Mouse (Mus musculus) layer of hippocampus, adult 2 months (tissue): ENCODE measurements around the gene Iqschfp. TPM values are rescaled to one million over a fixed set of nuclear protein-coding genes. Genes with fewer than 3 reads are reported as not detected.
"Not testable (repeated sequence)": the region's sequence is repeated elsewhere in the genome, so short reads cannot be mapped to it uniquely, and the experiment has no call there.

Experiments
- DNase-seq, 2 experiments: peaks; one replicate each; pipeline ENCODE4 v3.0.0; 2022; ENCODE audit warnings: low spot score in 2 of 2
- H3K27ac ChIP-seq: fragments of 200-600 bp; 2 replicates; pipeline ENCODE4 v1.8.1; 2022
- H3K4me3 ChIP-seq: fragments of 200-600 bp; 2 replicates; pipeline ENCODE4 v1.8.1; 2022; ENCODE audit warnings: mild to moderate bottlenecking
- CTCF ChIP-seq: fragments of 200-600 bp; conservative IDR thresholded peaks from 2 replicates; pipeline ENCODE4 v1.8.1; 2022; ENCODE audit warnings: antibody characterized with exemption, mild to moderate bottlenecking, moderate library complexity
- total RNA-seq, 2 experiments: library from RNA; stranded (reverse); gene quantifications; 2 replicates each; pipeline ENCODE4 v1.2.3; 2021

Iqschfp gene
- total RNA-seq, 2 experiments from 2014 or later = 13.6 to 15.5 TPM

- peak; percentile 96 for TF ChIP-seq CTCF
- peak; percentile 60 to 84 for DNase-seq
- Histone ChIP-seq H3K4me3 (peak overlapping the region; percentile 53), H3K27ac (peak overlapping the region; percentile 3; the same call in 1 of the 2 replicates)
These were observed 164.6 kb downstream of the Iqschfp start for GRCm38 (mm10) chr3:68056373-68057275.

GRCm38 (mm10) chr3:68059162-68059800 is 167.2 kb downstream of the Iqschfp start:
- DNase-seq = peak in 1 of 2 experiments; percentile 46
- TF ChIP-seq CTCF = peak; percentile 95
- Histone ChIP-seq H3K4me3 (no peak overlapping the region), H3K27ac (no peak overlapping the region)

DNA sequence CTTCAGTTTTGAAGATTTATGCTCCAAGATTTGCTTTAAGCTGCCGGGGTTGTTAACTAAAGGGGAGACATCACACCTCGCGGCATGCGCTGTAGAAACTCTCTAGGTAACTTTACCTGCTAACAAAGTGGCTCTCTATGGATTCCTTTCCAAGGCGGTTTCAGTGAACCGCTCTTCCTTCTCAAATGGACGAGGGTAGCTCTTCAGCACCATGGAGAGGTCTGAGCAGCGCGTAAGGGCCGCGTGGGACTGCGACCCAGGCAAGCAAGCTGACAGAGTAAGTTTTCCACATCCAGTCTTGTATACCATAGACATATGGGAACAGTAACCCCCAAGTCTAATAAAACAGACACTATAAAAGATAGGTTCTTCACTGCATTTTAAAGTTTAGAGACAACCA is 172.7 kb downstream of the Iqschfp start, which contains the start of gene Schip1:
Gene Schip1 (plus strand): TSS at position 72 of the 400 bp plus-strand sequence.
- Histone ChIP-seq H3K4me3 (peak within 1 kb of the TSS; percentile 1; the same call in 1 of the 2 replicates), H3K27ac (peak within 1 kb of the TSS; percentile 25)
- no peak for TF ChIP-seq CTCF
- DNase-seq = no peak

GRCm38 (mm10) chr3:68071395-68072386 is 179.7 kb downstream of the Iqschfp start:
- H3K27ac ChIP-seq = peak overlapping the region; percentile 77
- peak; percentile 43 to 53 for DNase-seq
- TF ChIP-seq CTCF = peak; percentile 51
- no peak overlapping the region for H3K4me3 ChIP-seq

GRCm38 (mm10) chr3:68077406-68077805 is 185.4 kb downstream of the Iqschfp start:
- no peak overlapping the region for H3K4me3 ChIP-seq
- no peak for TF ChIP-seq CTCF
- no peak overlapping the region for H3K27ac ChIP-seq
- DNase-seq = no peak

GRCm38 (mm10) chr3:68085024-68085423 is 193.0 kb downstream of the Iqschfp start:
- Histone ChIP-seq H3K27ac (no peak overlapping the region), H3K4me3 (no peak overlapping the region)
- peak in 1 of 2 experiments; percentile 34 for DNase-seq
- TF ChIP-seq CTCF = no peak

- Histone ChIP-seq H3K4me3 (no peak overlapping the region), H3K27ac (no peak overlapping the region)
- TF ChIP-seq CTCF = no peak
- DNase-seq = no peak
These were observed 200.1 kb downstream of the Iqschfp start for GRCm38 (mm10) chr3:68092108-68092507.

DNA sequence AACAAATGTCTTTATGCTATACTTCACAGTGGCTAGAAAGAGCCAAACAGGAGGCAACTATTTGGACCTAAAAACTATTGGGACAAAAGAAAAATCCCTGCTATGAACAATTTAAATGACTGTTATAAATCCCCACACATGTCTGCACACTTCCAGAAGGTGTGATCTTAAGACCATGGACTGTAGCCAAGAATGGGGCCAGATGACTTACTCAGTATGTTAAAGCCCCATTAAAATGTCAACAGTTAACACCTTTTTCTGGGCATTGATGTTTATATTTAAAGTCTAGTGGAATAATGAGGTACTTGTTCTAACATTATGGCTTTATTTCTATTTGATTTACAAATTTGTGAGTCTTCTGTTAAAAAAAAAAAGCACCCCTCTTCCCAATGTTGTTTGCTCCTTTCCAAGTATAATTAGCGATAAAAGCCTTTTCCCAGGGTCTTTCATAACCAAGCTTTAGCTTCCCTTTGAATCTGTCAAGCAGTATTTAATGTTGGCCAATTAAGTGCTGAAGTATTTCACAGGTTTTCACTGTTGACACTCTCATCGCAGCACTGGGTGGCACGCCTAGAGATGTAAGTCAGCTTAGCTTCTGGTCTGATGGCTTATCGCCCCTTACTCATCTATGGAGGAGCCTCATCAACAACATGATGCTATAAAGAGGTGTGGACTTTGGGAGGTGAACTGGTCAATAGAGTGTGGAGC is 204.8 kb downstream of the Iqschfp start:
- no peak for TF ChIP-seq CTCF
- no peak overlapping the region for H3K4me3 ChIP-seq
- H3K27ac ChIP-seq = no peak overlapping the region
- DNase-seq = no peak

GRCm38 (mm10) chr3:68099561-68099960 is 207.5 kb downstream of the Iqschfp start:
- H3K4me3 ChIP-seq, H3K27ac ChIP-seq: not testable (repeated sequence)
- peak in 1 of 2 experiments; percentile 3 for DNase-seq

GRCm38 (mm10) chr3:68101343-68101742 is 209.3 kb downstream of the Iqschfp start:
- H3K4me3 ChIP-seq = no peak overlapping the region
- no peak for TF ChIP-seq CTCF
- peak overlapping the region; percentile 52 for H3K27ac ChIP-seq
- peak; percentile 43 to 70 for DNase-seq

DNA sequence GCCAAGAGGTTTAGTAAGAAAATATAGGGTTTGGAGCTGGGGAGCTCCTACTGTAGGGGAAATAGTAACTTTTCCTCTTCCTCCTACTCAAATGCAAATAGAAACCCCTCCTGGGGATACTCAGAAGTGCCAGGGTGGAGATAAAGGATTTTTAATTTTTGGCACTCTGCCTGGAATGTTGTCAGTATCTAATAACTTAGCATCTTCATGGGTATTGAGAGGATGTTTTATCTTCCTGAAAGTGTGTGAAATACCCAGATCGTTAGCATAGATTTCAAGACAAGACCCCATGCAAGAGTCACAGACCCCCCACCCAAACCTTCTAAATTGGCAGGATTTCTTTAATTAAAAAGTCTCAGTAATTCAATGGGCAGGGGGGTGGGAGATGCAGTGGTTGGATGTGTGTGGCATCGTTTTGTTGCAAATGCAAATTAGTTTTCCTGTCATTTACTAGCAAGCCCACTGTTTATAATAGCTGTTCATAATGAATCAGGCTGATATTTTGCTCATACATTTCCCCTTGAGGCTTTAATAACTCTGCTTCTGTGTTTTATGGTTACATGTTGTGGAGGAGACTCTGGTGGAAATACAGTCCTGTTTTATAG is 213.2 kb downstream of the Iqschfp start:
- no peak for DNase-seq
- no peak overlapping the region for H3K27ac ChIP-seq
- H3K4me3 ChIP-seq = no peak overlapping the region
- no peak for TF ChIP-seq CTCF

GRCm38 (mm10) chr3:68121338-68121737 is 229.3 kb downstream of the Iqschfp start:
- no peak overlapping the region for H3K27ac ChIP-seq
- no peak for TF ChIP-seq CTCF
- H3K4me3 ChIP-seq = no peak overlapping the region
- no peak for DNase-seq
